Mouse (Mus musculus) heart, adult 2 months (tissue): Measurements from ENCODE around the gene Prdx1. TPM values are rescaled to one million over a fixed set of nuclear protein-coding genes. Genes with fewer than 3 reads are reported as not detected.

Source experiments
- DNase-seq, 2 experiments: peaks; one replicate each; pipeline ENCODE4 v3.0.0; 2021
- H3K27ac ChIP-seq: fragments of 200-600 bp; 2 replicates; pipeline ENCODE4 v1.8.1; 2022
- H3K27me3 ChIP-seq: fragments of 200-500 bp; 2 replicates; pipeline ENCODE4 v1.6.1; 2012; ENCODE audit warnings: mild to moderate bottlenecking, low read length, inconsistent platforms, mixed read lengths; ENCODE audit not compliant: control insufficient read depth, insufficient read depth
- H3K36me3 ChIP-seq: fragments of 200-500 bp; 2 replicates; pipeline ENCODE4 v1.6.1; 2012; ENCODE audit warnings: low read length, inconsistent platforms; ENCODE audit not compliant: control insufficient read depth, insufficient read depth
- H3K4me1 ChIP-seq: fragments of 200-500 bp; 2 replicates; pipeline ENCODE4 v1.6.1; 2011; ENCODE audit warnings: low read length; ENCODE audit not compliant: control insufficient read depth, insufficient read depth
- H3K4me3 ChIP-seq: fragments of 200-600 bp; 2 replicates; pipeline ENCODE4 v1.8.1; 2022
- H3K79me2 ChIP-seq: fragments of 200-500 bp; replicated peaks from 2 replicates; pipeline ENCODE4 v1.6.1; 2012; ENCODE audit warnings: mild to moderate bottlenecking, inconsistent platforms, low read length, moderate library complexity, mixed read lengths; ENCODE audit not compliant: control insufficient read depth, insufficient read depth
- H3K9ac ChIP-seq: fragments of 200-500 bp; 2 replicates; pipeline ENCODE4 v1.6.1; 2012; ENCODE audit warnings: low read depth, mild to moderate bottlenecking, control low read depth, inconsistent platforms, low read length, mixed read lengths
- CTCF ChIP-seq: fragments of 200-600 bp; IDR thresholded peaks from 2 replicates; pipeline ENCODE4 v1.8.1; 2022; ENCODE audit warnings: antibody characterized with exemption, mild to moderate bottlenecking, moderate library complexity
- EP300 ChIP-seq: fragments of 200-500 bp; IDR thresholded peaks from 2 replicates; pipeline ENCODE4 v1.6.1; 2011; ENCODE audit warnings: low read depth, low read length, control low read depth; ENCODE audit not compliant: insufficient read depth
- POLR2A ChIP-seq: fragments of 200-500 bp; IDR thresholded peaks from 2 replicates; pipeline ENCODE4 v1.6.1; 2011; ENCODE audit warnings: mild to moderate bottlenecking, low read depth, low read length, control low read depth; ENCODE audit not compliant: insufficient read depth
- WGBS: fragments of 180-500 bp; shearing (Covaris S2); methylation state at CpG from one replicate; pipeline ENCODE4 v1.1.7; 2018; 5-methylcytosine and 5-hydroxymethylcytosine counted together
- intact Hi-C: fragments of 180-260 bp; cut with DNase I; formaldehyde crosslinking; loops from one replicate; pipeline ENCODE4 v1.15.1; 2025
- polyA plus RNA-seq: library from polyadenylated mRNA; depleted of rRNA; stranded (reverse); fragments of >200 nt; gene quantifications from 2 replicates; pipeline ENCODE4 v1.2.3, GENCODE M21; 2012
- total RNA-seq, 2 experiments: library from RNA; stranded (reverse); gene quantifications; 2 replicates each; pipeline ENCODE4 v1.2.3; 2021

The Prdx1 gene
- total and polyA plus RNA-seq, 3 experiments: 168 to 516 (median 447) TPM

DNA sequence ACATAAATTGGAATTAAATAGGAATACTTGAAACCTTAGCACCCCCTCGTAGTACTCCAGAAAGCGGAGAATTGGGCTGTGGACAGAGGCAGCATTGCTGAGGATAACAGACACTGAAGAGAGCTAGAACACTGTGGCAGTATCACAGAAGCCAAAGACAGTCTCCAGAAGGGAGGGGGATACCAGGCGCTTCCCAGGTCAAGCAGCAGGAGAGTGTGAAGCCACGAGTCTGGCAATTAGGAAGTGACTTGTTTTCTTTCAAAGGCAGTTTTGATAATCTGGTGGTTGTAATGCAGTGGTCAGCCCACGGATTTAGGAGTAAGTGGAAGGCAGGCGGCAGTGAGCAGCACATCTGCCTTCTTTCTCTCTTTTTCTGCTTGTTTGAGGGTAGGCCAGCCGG, 36.9 kb downstream of the Prdx1 start:
- Histone ChIP-seq H3K79me2 (peaks cover 1% of the 10 kb centered on the region; the same call in 1 of the 2 replicates), H3K36me3 (no peaks in the 10 kb centered on the region), H3K9ac (no peak overlapping the region), H3K27me3 (no peaks in the 10 kb centered on the region), H3K4me3 (no peak overlapping the region), H3K27ac (no peak overlapping the region), H3K4me1 (peaks cover 2% of the 10 kb centered on the region; the same call in 1 of the 2 replicates)
- no peak for TF ChIP-seq CTCF
- TF ChIP-seq POLR2A: no peak
- TF ChIP-seq EP300: no peak
- intact Hi-C loops: no loop called here
- DNase-seq: no peak
- WGBS: 68% methylated on average over 7 of the region's 7 CpGs

DNA sequence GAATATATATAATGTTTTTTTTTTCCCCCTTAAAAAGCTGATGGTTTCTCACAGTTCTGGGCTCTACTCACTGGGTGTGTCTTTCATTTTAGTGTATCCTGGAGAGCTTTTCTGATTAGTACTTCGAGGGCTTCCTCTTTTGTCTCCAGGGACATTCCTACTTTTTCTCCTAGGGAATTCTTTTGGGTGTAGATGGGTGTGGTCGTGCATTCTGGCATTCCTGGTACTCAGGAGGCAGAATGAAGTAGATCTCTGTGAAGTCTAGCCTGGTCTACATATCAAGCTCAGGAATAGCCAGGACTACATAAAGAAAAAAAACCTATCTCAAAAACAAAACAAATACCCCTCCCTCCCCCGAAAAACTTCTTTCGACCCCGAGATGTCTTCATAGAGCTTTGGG, 40.1 kb downstream of the Prdx1 start:
- Histone ChIP-seq H3K4me1 (peaks cover 2% of the 10 kb centered on the region; the same call in 1 of the 2 replicates), H3K27me3 (no peaks in the 10 kb centered on the region), H3K27ac (no peak overlapping the region), H3K36me3 (no peaks in the 10 kb centered on the region), H3K4me3 (no peak overlapping the region), H3K9ac (no peak overlapping the region), H3K79me2 (peaks cover 1% of the 10 kb centered on the region; the same call in 1 of the 2 replicates)
- intact Hi-C loops: no loop called here
- WGBS: 65% methylated on average over 5 of the region's 5 CpGs
- TF ChIP-seq EP300 (no peak), CTCF (no peak), POLR2A (no peak)
- no peak for DNase-seq

DNA sequence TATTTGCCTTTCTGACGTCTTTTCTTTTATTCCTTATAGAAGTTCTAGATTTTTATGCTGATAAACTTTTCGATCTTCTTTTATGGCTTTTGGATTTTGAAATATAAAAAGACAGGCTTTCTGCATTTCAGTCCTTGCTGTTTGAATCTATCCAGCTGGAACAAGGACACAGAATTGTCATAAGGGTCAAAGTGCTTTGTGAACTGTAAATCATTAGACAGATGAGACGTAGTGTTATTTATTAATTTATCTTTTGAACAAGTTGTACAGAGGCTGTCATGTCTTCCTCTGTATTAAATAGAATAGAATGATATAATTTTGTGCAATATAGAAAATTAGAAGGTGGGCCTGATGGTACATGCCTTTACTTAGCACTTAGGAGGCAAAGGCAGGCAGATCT, 42.1 kb downstream of the Prdx1 start:
- WGBS: 85% methylated on average over 3 of the region's 3 CpGs
- intact Hi-C loops: no loop called here

DNA sequence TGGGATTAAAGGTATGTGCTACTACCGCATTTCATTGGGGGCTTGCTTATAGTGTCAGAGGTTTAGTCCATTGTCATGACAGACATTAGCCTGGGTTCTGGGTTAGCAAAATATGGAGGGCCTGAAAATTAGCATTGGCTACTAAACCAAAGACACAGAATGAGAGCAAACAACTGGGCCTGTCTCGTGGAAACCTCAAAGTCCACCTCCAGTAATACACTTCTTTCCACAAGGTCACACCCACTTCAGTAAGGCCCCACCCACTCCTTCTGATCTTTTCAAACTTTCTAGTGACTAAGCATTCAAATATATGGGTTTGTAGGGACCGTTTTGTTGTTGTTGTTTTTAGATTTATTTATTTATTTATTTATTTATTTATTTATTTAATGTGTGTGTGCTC, 44.2 kb downstream of the Prdx1 start:
- no peak overlapping the region for H3K4me3 ChIP-seq
- H3K27ac ChIP-seq: no peak overlapping the region
- intact Hi-C loops: no loop called here
- H3K4me1 ChIP-seq: no peaks in the 10 kb centered on the region
- DNase-seq: no peak
- no peak overlapping the region for H3K9ac ChIP-seq
- no peaks in the 10 kb centered on the region for H3K27me3 ChIP-seq
- H3K36me3 ChIP-seq: no peaks in the 10 kb centered on the region
- TF ChIP-seq EP300: no peak
- no peak for TF ChIP-seq CTCF
- no peak for TF ChIP-seq POLR2A
- H3K79me2 ChIP-seq: peaks cover 1% of the 10 kb centered on the region; the same call in 1 of the 2 replicates
- 95% methylated on average over 3 of the region's 3 CpGs for WGBS

More for the DNA sequence above, 42.1 kb downstream of the Prdx1 start:
- H3K4me1 ChIP-seq: no peaks in the 10 kb centered on the region
- no peaks in the 10 kb centered on the region for H3K27me3 ChIP-seq
- peaks cover 1% of the 10 kb centered on the region; the same call in 1 of the 2 replicates for H3K79me2 ChIP-seq
- no peak overlapping the region for H3K9ac ChIP-seq
- no peak for DNase-seq
- H3K36me3 ChIP-seq: no peaks in the 10 kb centered on the region
- no peak overlapping the region for H3K27ac ChIP-seq
- no peak overlapping the region for H3K4me3 ChIP-seq
- no peak for TF ChIP-seq CTCF

- Histone ChIP-seq H3K27me3 (no peaks in the 10 kb centered on the region), H3K9ac (no peak overlapping the region), H3K4me3 (no peak overlapping the region), H3K36me3 (no peaks in the 10 kb centered on the region), H3K4me1 (no peaks in the 10 kb centered on the region), H3K79me2 (no peaks in the 10 kb centered on the region), H3K27ac (no peak overlapping the region)
- no peak for DNase-seq
- intact Hi-C loops: no loop called here
- TF ChIP-seq POLR2A: no peak
- no peak for TF ChIP-seq EP300
- TF ChIP-seq CTCF: no peak
- 34% methylated on average over 9 of the region's 9 CpGs for WGBS
Observed at GRCm38 (mm10) chr4:116731077-116731476, 45.7 kb downstream of the Prdx1 start.

DNA sequence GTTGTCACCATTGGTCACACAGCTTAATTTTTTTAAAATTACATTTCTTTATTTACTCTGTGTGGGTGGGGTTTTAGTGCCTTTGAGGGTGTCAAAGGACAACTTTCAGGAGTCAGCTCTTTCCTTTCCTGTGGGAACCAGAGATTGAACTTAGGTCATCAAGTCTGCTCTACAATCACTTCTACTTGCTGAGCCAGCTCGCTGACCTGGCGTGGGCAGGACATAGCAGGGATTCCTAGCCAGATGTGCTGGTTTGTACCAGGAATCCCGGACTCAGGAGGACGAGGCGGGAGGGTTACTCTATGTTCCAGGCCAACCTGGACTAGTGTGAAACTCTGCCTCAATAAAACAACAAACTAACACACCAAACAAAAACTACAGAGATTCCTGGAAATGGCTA, 47.0 kb downstream of the Prdx1 start:
- Histone ChIP-seq H3K27ac (no peak overlapping the region), H3K9ac (no peak overlapping the region), H3K27me3 (no peaks in the 10 kb centered on the region), H3K4me1 (no peaks in the 10 kb centered on the region), H3K4me3 (no peak overlapping the region), H3K79me2 (no peaks in the 10 kb centered on the region), H3K36me3 (no peaks in the 10 kb centered on the region)
- intact Hi-C loops: no loop called here
- no peak for TF ChIP-seq EP300
- no peak for TF ChIP-seq CTCF
- no peak for TF ChIP-seq POLR2A
- no peak for DNase-seq
- WGBS: 50% methylated on average over 5 of the region's 5 CpGs

DNA sequence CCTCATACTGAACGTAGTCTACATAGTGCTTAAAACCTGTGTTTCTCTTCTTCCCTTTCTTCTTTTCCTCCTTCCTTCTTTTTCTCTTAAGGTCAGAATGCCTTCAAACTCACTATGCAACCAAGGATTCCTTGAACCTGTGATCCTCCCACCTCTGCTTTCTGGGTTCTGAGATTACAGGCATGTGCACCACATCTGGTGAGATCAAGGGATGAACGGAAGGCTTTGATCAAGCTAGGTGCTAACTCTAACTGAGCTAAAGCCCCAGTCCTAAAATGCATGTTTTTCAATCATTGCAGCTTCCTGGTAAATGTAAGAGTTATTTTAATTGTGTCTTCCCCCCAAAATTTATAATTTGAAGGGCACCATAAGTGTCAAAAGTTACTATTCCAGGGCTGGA, 49.7 kb downstream of the Prdx1 start:
- no peak overlapping the region for H3K9ac ChIP-seq
- H3K27ac ChIP-seq: no peak overlapping the region
- intact Hi-C loops: no loop called here
- H3K4me3 ChIP-seq: no peak overlapping the region
- no peaks in the 10 kb centered on the region for H3K27me3 ChIP-seq
- H3K4me1 ChIP-seq: no peaks in the 10 kb centered on the region
- TF ChIP-seq EP300 (no peak), CTCF (no peak), POLR2A (no peak)
- DNase-seq: no peak
- no peaks in the 10 kb centered on the region for H3K36me3 ChIP-seq
- no peaks in the 10 kb centered on the region for H3K79me2 ChIP-seq
- WGBS: 76% methylated on average over 2 of the region's 2 CpGs
